Mouse (Mus musculus) adrenal gland, postnatal 25 days (tissue): Measurements from ENCODE around the gene Fgfr2. TPM values are rescaled to one million over a fixed set of nuclear protein-coding genes. Genes with fewer than 3 reads are reported as not detected.

Experiments
- DNase-seq: peaks from one replicate; pipeline ENCODE4 v3.0.0; 2021; ENCODE audit warnings: mixed read lengths
- total RNA-seq: library from RNA; stranded (reverse); gene quantifications from 2 replicates; pipeline ENCODE4 v1.2.3, GENCODE M21; 2021

The Fgfr2 gene
- total RNA-seq, 1 experiment from 2014 or later: 186 TPM

DNA sequence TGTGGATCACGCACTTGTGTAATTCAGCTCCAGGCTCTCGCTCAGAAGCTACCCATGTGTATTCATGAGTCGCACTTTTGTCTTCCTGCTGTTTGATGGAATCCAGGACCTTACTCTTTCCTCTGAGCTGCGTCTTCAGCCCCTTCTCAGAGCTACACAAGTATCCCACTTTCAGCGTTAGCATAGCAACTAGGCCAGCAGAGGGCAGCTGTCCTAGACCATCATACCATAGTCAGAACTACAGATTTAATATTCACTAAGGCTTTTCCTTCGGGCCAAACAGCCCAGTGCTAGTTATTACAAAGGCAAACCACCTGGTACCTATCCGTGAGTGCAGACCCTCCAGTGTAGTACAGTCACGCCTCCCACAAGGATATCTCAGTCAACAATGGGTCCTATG, 1826.0 kb downstream of the Fgfr2 start:
- DNase-seq: no peak

DNA sequence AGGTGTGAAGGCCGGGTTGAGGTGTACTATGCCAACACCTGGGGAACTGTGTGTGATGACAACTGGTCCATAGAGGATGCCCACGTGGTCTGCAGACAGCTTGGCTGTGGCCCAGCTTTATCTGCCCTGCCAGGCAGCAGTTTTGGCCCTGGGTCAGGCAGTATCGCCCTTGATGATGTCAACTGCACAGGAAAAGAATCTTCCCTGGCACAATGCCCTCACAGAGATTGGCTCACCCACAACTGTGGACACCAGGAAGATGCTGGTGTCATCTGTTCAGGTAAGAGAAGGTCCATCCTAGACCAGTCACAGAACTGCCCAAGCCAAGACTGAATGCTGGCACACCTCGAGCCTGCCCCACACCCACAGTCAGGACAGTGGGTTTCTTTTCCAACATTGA, 1857.3 kb downstream of the Fgfr2 start:
- DNase-seq: no peak

DNA sequence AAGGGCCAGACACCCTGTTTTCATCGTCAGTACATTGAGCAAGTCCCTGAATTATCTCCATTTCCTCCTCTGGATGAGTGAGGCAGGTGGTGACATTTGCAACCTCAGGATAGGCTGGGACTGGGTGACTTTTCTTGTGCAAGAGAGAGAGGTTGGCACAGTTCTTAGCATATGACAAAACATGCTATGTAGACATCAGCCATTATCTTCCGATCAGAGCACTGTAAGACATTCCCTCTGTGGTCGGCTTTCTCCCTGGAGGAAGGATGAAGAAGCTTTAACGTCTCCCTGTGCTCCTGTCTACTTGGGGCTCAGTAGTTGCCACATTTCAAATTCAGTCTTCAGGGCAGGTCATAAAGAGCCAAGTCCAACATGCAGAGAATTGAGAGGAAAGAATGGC, 1858.9 kb downstream of the Fgfr2 start:
- no peak for DNase-seq

DNA sequence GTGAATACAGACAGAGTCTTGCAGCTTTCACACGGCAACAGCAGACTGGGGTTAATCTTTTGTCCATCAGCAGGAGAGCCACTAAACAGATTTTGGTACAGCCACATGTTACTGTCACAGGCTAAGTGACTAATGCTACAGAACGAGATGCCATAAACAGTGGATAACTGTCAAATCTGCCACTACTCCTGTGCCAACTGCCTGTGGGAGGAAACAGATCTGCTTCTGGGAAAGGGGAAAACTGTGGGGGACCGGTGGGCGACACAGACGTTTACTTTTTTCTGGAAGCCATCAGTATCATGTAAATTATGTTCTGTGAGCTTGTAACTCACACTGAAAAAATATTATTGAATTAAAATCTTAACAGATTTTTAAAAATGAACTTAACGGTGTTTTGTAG, 1862.2 kb downstream of the Fgfr2 start:
- DNase-seq: no peak

DNA sequence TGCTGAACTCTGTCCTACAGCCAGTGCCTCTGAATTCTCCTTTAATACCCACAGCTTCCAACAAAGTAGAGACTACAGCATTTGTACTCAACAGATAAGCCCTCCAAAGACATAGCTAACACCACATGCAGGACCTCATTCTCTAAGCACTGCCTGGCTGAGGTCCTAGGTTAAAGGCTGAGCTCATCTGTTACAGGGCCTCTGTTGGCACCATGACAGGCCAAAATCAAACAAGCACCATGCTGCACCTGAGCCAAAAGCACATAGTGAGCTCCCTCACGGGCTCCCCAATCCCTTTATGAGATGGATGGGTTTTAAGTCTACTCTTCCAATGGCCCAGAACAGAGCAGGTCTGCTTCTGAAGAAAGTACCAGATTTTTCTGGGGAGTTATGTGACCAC, 1865.8 kb downstream of the Fgfr2 start:
- no peak for DNase-seq

DNA sequence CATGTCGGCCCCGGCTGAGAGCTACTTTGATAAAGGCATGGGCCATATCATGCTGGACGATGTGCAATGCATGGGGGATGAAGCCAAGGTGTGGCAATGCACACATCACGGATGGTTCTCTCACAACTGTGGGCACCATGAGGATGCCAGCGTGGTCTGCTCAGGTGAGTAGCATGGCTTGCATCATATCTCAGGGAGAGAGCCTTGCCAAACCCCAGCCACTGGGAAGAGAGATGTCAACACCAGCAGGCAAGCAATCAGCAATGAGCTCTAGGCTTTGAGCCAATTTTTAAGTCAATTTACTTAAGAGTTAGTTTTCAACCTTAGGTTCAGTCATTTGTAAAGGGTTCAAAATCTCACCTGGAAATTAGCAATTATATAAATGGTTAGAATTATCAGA, 1866.3 kb downstream of the Fgfr2 start:
- DNase-seq: no peak

DNA sequence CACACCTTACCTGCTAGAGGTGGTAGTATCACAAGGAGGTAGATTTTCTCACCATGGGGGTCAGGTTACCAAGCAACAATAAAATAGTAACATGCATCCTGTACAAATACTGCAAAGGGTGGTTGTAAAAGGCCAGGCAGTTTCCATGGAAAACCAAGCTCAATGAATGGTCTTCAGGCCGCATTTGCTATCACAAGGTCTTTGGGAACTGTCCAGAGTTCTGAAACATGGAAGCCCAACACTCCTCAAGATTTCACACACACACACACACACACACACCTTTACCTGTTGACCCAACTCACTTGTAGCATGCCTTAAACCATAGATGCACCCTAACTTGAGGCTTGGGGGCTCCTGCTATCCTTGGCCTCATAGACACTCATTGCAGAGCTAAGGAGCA, 1878.2 kb downstream of the Fgfr2 start:
- no peak for DNase-seq

DNA sequence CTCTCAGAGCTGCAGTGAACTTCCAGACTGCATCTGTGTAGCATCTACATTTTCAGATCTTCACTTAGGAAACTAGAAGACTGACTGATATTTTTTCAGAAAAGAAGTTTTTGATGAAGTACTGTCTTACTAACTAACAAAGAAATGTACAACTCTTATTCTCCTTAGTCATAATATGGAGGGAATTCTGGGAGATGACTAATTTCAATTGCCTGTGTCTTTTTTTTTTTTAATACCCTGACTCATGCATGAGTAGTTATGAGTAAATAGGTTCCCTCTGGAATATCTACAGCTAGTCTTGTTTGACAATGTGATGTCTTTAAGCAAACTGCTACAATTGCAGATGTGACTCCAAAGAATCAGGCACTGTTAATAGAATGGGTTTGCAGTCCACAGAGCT, 1887.1 kb downstream of the Fgfr2 start:
- no peak for DNase-seq

DNA sequence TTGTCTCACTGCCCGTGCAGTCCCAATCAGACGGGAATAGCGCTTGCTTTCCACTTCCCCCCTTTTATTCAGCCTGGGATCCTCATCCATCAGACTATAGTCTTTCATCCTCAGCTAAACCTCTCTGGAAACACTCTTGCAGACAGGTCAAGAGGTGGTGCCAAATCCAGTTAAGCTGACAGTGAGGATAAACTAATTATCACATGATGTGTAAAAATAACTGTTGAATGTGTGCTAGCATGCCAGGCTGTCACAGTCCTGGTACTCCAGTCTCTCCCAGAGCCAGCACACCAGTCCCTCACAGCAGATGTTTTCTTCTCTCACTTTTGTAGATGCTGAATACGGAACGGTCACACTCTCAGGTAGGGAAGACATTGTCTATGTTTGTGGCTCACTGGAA, 1900.1 kb downstream of the Fgfr2 start:
- no peak for DNase-seq

DNA sequence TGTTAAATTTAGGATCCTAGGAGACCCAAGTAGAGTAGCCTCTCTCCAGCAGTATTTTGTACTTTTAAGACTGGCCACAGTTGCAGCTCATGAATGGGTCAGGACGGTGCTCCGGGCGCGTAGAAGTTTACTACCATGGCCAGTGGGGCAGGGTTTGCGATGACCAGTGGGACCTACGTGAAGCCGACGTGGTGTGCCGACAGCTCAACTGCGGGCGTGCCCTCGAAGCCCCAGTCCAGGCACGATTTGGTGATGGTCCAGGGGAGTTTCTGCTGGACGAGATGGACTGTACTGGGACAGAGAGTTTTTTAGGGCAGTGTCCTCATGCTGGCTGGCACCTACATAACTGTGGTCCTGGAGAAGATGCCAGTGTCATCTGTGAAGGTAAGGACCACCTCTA, 1935.2 kb downstream of the Fgfr2 start:
- DNase-seq: no peak

DNA sequence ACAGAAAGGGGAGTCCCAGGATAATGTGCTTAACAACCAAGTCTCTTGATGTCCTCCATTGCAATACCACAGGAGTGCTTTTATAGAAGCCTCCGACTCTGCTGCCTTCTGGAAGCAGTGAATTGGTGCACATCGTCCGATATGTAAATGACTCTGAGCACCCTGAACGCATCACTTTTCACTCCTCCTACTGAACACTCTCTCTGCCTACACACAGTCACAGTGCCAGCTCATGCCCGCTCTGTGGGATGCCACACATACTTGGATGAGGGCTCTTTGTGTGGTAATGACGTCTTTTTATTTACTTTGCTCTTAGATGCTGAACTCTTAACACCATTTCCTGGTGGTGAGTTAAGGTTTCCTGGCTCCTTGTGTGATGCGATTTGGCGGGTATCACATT, 1936.1 kb downstream of the Fgfr2 start:
- DNase-seq: no peak

DNA sequence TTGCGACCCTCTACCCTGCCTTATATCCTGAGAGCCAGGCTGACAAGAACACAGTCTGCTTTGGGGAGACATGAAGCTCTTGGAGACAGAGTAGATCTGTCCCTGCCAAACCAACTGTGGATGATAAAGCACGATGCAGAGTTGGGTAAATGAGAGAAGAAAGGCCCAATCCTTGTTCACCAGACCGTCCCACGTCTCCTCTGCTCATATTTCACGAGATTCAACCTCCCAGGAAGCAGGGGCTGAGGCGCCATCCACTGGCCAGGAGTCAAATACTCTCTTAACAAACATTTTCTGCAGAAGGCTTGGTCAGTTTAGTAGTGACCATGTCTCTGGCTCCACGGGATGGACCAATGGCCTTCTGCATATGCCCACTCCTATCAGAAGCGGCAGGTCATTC, 1938.8 kb downstream of the Fgfr2 start:
- no peak for DNase-seq

DNA sequence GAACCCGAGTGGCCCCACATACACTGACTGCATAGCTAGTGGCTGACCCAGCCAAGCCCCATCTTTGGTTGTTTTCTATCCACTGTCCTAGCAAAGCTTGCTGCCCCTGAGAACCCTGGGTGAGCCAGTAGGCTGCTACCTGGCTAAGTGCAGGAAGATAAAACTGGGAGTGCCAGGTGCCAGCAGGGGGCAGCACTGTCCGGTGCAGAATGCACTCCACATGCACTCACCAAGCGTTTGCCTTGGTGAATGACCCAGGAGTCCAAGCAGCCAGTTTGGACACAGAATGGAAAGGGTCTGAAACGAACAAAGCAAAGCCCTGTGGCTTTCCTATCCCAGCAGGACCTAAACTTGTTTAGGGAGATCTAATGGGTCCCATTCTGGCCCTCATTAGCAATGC, 1940.5 kb downstream of the Fgfr2 start:
- DNase-seq: peak; percentile 51

DNA sequence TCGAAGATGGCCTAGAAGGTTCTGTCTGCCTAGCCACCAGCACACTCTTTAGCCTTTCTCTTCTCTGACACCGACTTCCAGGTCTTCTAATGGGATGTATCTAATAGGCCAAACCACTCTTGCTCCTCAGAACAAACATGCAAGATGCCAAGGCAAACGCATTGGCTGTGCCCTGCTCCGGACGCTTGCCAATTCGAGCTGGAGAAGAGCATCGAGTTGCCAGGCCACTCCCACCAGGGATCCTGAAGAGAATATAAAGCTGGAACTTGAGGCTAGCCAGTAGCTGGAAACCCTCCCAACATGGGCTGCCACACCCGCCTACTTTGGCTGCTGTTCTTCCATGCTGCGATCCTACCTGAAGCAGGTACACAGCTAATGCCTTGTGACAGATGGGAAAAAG, 1949.0 kb downstream of the Fgfr2 start, which contains the start of gene 5430419D17Rik:
Gene 5430419D17Rik, plus strand, starts transcription at position 282 of the 400 bp plus-strand sequence.
- no peak for DNase-seq

DNA sequence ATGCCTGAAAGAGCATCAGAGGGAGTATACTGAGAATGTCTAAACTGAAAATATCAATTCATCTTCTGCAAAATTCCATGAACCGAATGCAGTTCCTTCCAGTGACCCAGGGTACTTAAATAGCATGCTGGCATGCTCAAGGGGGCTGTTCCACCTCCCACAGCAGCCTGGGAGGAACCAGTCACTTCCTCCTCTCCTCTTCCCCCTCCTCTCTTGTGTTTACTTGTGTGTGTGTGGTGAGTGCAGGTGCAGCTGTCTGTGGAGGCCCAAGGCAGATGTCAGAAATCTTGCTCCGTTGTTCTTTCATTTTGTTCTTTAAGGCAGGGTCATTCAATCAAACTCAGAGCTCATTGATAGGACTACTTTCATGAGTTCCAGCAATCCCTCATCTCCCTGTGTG, 1954.1 kb downstream of the Fgfr2 start:
- DNase-seq: no peak

DNA sequence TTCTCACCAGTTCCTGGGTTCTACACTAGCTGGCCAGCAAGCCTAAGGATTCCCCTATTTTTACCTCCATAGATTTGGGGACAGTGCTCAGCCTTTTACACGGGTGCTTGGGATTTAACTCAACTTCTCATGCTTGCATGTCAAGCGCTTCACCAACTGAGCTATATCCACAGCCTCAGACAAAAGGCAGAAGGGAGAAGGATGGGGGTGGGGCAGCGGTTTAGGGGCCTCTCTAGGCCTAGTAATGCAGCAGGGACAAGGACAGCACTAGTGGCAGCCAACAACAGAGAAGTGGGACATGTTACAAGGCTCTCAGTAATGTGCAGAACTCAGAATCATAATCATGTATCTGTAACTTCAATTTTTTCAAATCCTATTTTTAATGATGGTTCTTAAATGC, 1955.4 kb downstream of the Fgfr2 start:
- no peak for DNase-seq

DNA sequence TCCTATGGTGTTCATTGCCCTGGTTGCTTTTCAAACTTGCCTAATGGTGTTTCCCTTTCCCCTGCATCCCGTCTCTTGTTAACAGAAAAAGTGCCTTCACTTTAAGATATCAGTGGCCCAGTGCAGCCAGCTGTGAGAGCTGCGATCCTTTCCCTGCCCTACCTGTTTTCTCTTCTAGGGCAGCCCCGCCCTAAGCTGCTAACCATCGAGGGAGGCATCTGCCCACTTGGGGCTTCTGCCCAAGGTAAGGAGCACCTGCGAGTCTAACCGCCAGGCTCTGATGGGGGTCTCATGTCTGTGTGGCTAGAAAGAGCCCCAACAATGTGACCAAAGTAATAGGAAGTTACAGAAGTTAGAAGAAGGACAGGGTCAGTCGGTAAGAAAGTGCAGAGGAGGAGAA, 1960.9 kb downstream of the Fgfr2 start:
- DNase-seq: no peak

DNA sequence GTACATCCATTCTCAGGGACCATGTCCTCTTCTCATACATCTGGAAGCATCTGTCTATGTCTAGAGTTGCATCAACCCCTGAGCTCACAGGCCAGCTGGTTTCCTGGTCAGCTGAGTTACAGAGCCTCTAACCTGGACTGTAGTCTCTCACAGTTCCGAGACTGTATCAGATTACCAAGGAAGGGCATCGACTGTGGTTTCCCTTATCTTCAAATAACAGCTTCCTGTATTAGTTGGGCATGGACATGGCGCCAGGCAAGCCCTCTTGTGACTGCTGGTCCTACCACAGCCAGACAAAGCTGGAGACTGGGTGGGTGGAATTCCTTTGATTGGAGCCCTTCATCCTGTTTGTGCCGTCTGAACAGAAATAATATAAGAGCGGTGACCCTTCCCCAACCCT, 1970.1 kb downstream of the Fgfr2 start:
- no peak for DNase-seq

DNA sequence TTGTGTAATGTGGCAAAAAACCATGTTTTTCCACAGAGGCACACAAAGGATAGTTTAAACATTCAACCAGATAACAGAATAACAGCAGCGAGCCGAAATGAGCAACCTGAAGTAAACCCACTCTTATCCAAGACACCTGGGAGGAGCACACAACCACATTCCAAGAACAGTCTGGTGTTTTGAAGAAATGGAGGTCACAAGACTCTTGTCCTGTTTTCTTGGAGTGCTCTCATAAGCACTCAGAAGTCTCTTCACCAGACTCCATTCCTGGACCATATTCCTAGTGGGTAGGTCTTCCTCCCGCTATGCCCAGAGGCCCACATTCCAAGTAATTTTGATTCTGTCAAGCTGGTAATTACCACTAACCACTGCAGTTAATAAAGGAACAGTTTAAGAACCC, 1973.0 kb downstream of the Fgfr2 start:
- no peak for DNase-seq

DNA sequence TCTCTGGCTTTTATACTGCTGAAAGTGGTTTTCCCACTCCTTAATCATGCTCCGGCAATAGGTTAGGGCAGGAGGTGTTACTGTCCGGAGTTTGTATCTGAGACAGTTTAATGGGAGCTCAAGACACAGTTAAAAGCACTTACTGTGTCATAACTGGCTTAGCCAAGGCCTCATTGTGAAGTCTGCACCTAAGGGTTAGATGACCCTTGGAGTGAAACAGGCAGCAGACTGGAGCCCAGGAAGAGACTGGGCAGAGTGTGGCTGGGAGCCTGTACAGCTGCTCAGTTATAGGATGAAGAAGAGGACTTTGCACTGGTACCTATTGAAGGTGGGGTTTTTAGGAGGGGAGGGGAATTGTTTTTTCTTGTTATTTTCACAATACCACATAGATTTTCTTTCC, 1976.9 kb downstream of the Fgfr2 start, which contains the start of gene 4933402N03Rik:
Gene 4933402N03Rik, minus strand, starts transcription at position 101 of the 400 bp plus-strand sequence.
- no peak for DNase-seq

DNA sequence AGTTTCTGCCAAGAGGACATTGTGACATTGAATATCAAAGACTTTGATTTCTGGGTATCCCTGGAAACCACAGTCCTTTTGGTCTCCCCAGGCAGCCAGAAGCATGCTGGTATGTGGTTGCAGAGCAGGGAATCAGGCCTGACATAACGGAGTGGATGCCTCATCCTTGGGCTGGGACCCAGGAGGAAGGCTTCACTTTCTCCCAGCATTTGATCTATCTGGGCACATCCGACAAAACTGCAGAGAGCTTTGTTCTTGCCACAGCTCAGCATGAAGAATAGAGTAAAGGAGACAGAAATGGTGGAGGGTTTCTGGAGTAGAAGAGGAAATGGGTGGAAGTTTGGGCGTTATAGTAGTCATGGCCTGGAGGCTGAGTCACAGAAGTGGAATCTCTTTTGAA, 1990.0 kb downstream of the Fgfr2 start:
- DNase-seq: no peak

DNA sequence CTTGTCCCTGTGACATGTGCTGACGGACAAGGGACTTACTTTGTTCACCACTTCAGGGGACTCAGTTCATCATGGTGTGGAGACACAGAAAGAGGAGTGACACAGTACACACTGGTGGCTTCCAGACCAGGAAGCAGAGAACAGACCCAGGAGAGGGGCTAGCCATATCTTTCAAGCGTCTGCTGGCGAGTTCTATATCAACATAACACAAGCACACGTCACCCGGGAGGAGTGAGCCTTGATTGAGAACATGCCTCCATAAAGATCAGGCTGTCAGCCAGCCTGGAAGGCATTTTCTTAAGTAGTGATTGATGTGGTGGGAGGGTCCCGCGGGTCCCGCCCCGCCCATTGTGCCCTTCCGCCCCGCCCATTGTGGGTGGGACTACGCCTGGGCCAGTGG, 1993.1 kb downstream of the Fgfr2 start:
- no peak for DNase-seq

DNA sequence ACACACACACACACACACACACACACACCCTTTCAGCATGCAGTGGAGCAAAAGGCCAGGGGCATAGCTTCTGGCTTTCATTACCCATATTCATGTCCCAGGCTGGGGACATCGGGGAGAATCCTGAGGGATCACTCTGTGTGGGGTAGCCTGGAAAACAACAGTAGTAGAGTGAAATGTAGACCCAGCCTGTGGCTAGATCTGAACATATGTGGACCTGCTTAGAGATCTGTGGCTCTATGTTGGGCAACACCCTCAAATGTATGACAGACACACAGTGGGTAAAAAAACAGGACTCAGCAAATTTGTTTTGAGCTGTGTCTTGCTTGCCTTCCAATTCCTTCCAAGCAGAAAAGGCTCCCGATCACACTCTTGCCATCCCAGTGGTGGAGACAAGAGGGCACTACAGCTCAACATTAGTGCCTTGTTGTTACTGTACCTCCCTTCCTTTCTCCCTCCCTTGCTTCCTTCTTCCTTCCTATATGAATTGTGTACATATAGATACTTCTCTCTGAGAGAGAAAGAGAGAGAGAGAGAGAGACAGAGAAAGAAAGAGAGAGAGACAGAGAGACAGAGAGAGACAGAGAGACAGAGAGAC, 2000.8 kb downstream of the Fgfr2 start:
- no peak for DNase-seq

DNA sequence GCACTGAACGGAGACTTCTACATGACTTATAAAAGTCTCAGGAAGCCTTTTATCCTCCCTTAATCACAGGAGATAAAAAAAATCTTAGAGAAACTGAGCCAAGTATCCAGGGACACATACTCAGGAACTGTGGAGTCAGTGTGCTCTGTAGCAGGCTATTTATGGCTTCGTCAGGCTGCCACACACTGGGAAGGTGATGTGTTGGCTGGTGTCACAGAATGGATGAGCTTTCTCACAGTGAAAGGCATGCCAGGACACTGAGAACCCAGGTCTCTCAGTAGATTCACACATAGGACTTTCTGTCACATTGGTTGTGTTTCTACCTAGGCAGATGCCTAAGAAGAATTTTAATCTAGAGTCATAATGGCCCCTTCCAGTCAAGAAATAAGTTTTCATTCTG, 2008.7 kb downstream of the Fgfr2 start:
- no peak for DNase-seq

DNA sequence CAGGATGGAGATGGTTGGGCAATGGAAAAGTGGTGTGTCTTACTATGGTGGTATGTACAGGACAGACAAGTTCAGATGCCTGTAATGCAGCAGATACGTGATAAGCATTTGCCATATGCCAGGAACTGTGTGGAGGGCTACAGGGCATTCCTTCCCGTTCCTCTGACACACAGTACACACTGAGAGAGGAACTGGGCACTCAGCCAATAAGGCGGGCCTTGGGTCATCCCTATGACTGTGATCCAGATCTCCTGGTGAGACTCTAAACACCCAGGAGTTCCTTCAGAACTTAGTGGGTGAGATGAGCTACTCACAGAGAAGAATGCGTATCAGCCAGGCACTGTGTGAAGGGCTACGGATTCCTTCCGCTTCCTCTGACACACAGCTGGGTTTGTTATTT, 2009.5 kb downstream of the Fgfr2 start:
- peak; percentile 21 for DNase-seq
